Mouse (Mus musculus): ENCODE data around the gene Gdf7.

The Gdf7 gene

DNA sequence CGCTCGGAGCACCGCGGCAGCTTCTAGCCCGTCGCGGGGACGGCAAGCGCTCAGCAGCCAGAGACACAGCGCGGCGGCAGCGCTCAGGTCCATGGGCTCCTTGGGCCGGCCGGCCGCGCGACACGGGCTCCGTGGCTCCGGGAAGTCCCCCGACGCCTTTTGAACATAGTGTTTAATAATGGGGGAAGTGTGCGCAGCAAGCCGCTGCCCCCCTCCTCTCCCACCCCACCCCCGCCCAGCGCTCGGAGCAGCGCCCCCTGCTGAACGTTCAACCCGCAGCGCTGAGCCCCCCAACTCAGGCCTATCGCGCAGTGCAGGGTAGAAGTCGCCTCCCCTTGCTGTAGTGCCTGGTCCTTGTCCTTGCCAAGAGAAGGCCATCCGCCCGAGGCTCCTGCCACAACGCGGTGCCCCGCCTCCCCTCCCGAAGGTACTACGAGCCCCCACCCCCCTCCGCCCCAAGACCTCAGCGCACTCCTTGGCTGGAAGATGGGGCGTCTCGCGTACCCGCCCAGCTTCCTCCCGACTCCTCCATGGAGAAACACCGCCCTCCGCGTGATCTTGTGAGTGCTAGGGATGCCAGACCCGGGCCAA is at the start of gene Gdf7:
TSS of gene Gdf7 (minus strand) at position 114 of the 591 bp plus-strand sequence.
- DNase-seq (ENCODE audit: low spot score), result no peak

DNA sequence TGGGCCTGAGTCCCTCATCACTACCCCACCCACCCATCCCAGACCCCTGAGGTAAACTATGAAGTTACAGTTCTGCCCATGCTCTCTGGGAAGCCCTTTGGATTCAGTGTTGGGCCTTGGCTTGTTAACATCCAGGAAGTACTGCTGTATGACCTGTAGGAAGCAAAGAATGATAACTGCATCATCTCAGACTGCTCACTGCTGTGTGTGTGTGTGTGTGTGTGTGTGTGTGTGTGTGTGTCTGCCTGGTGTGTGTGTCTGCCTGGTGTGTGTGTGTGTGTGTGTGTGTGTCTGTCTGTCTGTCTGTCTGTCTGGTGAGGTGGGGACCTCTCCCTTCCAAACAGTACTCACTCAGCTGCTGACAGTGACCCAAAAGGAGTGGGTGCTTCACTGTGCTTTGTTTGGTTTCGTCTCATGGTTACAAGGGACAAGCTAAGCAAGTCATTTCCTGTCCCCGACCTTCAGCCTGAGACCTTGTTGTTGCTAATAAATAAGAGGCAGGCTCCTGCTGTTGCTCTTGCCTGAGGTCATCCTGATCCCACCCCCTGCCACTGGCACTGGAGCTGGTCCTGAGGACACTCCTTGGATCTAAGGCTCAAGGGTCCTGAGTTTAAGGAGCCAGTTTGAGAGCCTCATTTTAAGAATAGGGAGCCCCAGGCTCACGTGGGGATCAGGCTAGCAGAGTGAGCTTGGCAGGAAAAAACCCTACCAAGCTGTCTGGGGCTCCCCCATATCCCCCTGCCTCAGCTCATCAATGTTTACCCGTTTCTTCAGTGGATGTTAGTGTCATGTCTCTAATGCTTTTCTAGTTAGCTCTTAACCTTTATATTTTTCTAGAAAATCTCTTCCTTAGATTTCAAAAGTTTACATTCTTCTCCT is 49.5 kb upstream of the Gdf7 start:
- DNase-seq (ENCODE audit: low spot score), result no peak

DNA sequence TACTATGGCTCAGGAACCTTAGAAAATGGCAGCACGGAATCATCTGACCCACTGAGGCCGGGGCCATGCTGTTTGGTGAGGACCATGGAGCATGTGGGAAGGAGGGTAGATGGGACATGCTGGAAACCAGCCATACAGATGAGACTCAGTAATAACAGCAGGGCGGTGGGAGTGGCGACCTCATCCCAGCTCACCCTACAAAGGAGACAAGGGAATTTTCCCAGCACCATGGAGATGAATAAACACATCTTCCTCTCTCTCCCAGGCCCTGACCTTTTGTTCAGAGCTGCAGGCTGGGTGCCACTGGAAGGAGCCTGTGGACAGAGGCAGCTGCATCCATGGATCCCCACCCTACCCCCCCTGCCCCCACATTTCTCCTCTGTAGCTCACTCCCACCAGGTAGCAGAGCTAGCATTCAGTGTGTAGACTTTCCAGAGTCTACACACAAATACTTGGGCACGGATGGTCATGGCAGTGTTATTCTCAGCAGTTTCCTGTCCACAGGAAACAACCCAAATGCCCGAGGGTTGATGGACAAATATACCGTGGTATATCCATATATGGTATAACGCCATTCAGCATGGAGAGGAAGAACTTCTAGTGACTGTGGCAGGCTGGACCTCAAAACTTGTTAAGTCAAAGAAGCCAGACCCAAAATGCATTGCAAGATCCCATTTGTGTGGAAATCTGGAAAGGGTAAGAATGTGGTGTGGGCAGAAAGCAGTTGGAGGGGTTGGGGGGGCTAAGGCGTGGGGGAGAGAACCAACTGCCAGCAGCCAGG is 47.2 kb upstream of the Gdf7 start:
- DNase-seq (ENCODE audit: low spot score), result no peak

DNA sequence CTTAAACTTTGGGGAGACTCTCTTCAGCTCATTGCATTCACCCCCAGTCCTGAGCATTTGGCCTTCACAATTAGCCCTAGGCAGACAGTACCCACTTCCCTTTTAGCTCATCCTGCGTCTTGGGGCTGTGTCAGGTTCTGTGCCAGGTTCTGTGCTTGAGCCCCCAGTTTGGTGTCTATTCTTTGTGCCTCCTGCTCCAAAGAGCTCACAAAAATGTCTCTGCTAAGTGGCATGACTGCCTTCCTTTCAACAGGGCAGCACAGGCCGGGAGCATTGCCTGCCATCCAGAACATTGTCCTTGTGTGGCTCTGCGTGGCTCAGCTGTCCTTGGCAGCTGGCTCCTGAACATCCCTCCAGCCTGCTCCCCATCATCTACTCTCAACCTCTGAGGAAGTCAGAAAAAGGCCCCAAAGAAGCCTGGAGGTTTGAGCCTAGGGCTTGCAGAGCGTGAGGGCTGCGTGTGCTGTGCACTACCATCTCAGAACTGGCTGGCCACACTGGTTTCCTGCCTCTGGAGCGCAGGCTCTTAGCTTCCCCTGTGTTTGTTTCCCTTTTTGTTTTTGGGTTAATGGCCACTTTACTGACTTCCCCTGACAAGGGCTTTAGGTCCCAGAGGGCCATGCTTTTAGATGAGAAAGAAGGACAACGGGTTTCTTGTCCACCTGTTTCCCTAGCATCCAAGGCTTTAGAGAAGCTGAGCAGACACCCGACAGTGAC is 46.1 kb upstream of the Gdf7 start:
- no peak for DNase-seq (ENCODE audit: low spot score)

DNA sequence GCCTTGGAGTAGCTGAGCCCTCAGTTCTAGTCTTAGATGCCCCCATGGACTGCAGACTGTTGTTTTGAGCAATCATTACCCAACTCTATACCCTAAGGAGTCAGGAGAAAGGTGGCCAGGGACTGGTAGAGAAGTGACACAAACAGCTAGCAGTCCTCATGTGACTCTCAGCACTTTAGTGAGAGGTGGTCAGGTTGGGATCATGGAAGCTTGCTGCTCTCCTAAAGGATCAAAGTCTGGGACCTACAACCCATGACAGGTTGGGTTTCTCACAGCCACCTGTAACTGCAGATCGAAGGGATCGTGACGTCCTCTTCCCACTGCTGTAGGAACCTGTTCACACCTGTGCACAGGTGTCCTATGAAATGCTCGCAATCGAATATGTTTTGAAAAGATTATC is 43.8 kb upstream of the Gdf7 start:
- no peak for DNase-seq (ENCODE audit: low spot score)

DNA sequence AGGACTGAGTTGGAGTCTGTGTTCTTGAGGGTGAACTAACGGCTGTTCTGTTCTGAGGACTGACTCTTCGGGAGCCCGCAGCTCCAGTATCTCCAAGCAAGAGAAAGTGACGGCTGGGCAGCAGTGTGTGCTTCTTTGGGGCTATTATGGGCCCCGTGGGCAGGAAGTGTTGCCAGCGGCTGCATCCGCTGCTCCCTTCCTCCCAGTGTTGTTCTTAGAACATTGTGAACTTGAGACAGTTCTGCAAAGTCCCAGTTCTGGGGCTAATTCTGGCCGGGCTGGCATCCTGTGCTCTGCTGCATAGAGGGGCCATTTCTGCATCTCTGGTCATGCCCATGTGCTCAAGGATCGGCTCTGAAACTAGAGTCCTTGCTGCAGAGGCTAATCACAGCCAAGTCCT is 43.1 kb upstream of the Gdf7 start:
- no peak for DNase-seq (ENCODE audit: low spot score)

DNA sequence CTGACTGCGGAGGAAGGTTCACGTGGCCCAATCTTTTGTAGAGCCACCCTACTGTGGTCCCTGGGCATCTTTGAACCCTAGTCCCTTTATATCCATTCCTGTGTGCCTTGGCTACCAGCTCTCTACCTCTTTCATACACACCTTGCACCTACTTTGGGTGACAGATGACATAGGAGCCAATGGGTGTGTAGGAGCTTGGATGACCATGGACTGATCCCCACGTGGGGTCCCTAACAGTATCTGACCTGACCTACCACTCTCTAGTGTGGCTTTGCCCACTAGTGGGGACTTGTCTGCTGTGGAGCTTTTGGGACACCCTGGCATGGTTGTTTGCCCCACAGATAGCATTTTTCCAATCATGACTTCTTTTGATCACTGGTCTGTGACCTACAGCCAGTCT is 41.6 kb upstream of the Gdf7 start:
- no peak for DNase-seq (ENCODE audit: low spot score)

DNA sequence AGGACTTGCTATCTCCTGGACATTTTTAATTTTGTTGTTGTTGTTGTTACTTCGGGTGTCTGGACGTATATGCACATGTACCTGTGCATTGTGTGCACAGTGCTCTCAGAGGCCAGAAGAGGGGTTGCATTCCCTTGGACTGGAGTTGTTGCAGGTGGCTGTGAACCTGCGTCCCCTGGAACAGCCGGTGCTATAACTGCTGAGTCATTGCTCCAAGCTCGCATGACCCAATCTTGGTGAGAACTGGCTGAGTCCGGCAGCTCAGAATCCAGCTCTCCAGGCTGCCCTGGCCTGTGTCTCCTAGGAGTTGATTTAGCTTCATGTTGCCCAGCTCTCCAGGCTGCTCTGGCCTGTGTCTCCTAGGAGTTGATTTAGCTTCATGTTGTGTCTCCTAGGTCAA is 39.3 kb upstream of the Gdf7 start:
- DNase-seq (ENCODE audit: low spot score), result no peak

DNA sequence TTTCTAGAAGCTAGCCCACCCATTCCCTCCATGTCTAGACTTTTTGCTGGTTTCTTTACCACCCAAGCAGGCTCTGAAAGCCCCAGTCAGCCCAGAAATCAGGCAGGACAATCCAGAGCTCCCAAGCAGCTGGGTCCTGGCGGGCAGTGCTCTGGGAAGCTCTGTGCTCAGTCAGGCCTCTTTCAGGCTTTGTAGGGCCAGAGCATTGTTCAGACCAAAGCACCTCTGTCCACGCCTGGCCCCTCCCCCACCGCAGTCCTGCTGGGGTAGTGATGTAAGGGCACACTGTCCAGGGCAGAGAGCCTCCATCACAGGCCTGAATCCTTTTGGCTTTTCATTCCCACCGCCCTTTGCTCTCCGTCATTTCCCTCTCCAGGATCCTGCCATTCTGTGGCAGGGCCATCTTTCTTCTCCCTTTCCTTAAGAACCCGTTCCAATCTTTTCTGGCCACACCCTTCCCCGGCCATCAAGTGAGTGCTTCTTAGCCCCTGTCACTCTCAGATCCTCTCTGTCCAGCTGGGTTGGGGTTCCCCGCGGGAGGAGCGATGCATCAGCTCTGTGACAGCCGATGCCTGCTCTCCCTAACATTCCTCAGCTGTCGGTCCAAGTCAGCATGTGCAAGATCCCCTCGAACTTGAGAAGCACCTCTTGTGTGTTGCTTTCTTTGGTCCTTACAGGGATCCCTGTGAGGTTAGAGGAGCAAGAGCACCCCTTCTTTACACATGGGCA is 38.0 kb upstream of the Gdf7 start:
- peak; percentile 42 for DNase-seq (ENCODE audit: low spot score)

DNA sequence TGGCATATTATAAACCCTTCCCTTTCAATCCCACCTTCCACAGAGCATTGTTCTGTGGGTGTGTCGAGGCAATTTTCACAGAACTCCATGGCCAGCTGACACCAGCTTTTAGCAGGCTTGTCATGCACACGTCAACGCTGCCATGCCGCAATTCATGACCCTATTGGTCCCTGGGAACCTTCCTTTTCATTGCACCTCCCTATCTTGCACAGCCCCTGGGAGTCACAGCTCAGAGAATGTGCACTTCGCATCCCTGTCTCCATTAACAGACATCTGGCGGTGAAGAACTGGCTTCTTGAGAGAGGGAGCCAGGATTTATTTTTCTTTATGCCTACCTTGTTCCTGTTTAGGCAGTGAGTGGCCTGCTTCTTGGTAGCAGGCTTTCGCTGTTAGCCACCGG is 37.2 kb upstream of the Gdf7 start:
- no peak for DNase-seq (ENCODE audit: low spot score)

DNA sequence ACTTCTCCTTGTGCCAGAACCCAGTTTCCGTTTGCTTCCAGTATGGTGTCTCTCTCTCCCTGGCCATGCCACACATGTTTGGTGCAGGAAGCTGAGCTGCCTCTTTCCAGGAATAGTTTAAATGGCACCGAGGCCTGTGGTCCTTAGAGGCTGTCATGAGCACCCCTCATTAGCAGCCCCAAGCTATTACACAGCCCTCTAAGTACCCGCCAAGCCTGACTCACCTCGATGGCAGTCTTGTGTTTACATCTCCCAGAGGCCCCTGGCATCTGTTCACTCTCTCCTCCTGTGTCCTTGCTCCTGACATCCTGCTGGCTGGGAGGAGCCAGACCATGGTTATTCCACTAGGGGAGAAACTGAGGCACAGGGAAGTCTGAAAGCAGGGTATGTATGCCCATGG is 36.7 kb upstream of the Gdf7 start:
- no peak for DNase-seq (ENCODE audit: low spot score)

DNA sequence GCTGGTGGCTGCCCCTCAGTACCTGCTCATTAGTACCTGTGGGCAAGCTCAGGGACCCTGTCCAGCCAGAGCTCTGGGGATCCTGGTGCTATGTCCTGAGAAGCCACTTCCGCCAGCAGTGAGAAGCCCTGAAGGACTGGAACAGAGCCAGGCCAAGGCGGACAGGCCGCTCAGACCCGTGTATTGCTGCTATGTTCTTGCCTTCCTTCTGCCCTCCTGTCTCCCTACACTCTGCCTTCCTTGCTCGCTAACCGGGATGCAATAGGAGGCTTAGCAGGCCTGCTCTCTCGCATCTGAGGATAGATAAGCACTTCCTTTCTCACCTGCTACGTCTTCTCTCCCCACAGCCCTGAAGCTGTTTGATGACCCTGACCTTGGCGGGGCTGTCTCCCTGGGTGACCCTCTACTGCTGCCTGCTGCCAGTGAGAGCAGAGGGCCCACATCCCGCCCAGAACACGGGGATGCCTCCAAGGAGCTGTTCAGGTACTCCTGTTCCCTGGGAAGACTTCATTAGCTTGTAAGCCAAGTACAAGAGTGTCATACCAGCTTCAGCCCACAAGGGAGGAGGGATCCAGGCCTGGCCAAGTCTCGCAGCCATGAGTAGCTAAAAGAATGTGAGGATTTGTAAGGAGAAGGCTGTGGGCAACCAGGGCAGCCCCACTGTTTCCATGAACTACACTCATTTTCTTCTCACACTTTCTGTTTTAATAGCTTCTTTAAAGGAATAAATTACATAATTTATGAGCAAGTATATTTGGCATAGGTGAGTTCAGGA is 35.7 kb upstream of the Gdf7 start:
- no peak for DNase-seq (ENCODE audit: low spot score)

DNA sequence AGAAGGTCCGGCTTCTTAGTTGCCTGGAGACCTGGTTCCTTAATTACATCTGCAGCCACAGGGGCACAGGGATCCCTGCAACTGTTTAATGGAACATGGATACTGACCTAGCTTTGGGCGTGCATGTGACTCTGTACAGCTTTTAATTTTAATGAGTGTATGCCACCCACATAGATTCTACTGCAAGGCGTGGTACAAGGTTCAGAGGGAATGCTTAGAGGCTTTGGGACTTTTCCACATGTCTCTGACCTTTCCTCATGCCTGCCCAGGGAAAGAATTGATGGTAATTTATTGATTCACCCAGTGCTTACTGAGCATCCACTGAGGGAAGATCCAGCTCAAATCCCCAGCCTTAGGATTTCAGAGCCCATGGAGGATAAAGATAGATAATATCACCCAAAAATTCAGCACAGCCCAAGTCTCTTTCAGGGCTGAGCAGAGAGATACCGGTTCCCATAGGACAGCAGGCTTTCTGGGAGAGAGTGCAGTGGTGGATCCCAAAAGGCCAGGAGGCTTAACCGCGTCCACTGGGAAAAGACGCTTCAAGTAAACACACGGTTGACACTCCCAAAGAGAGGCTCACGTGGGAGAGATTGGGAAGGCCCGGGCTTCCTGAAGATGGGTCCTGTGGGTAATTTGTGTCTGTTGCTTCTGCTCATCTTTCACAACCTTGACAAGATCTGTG is 35.0 kb upstream of the Gdf7 start:
- no peak for DNase-seq (ENCODE audit: low spot score)

DNA sequence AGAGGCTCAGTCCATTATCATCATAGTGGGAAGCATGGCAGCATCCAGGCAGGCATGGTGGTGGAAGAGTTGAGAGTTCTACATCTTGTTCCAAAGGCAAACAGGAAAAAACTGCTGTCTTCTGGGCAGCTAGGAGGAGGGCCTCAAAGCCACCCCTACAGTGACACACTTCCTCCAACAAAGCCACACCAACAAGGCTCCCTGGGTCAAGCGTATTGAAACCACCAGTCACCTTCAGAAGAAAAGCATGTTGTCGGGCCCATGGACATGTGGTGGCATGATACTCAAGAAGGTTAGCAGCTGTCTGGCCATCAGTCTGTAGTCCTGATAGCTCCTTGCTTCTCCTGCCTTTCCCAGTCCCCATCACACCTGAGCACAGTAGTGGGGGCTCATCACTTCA is 33.7 kb upstream of the Gdf7 start:
- no peak for DNase-seq (ENCODE audit: low spot score)

DNA sequence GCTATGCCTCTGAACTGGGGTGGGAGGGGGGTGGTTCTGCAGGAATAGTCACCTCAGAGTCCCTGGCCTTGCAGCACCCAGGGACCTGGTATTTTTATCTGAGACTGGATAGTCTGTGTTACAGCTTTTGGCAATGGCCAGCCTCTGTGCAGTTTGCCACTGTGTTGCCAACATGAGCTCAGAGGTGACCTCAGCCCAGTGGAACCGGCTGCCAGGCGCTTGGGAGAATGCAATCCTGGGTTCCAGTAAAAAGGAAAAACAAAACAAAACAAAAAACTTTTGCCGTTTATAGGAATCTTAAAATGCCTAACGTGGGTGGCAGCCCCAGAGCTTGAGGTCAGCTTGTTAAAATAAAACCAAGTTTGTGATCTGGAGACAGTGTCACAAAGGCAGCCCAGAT is 32.5 kb upstream of the Gdf7 start:
- no peak for DNase-seq (ENCODE audit: low spot score)

DNA sequence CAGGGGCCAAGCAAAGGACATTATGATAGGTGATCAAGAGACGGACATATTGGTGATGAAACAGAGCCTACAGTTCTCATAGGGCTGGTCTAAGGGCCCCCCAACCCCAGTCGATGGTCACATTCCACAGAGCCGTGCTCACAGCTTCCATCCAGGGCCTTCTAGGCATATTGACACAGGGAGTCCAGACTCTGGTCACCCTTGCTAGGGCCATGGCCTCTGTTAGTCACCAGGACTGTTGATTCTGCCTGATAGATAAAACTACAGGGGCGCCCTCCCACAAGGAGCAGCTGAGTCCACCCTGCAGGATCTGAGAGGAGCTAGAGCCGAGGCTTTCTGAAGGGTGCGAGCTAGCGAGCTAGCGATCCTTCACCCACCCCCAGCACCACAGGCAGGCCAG is 31.9 kb upstream of the Gdf7 start:
- DNase-seq (ENCODE audit: low spot score), result no peak

DNA sequence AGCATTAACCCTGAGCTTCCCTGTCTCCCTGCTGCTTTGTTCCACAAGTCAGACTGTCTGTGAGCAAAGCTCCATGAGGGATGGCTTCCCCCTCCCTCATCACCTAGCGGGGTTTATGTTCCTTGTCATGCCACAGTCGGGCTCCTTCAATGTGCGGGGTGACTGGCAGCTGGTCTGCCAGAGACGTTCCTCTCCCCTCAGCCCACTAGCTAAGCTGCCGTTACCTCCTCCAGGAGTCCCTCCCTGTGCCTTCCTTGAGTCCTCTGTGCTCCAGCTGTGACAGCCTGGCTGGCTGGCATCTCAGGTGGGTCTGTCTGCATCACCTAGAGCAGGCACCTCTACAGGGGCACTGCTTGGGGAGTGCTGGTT is 30.4 kb upstream of the Gdf7 start:
- DNase-seq (ENCODE audit: low spot score), result no peak

DNA sequence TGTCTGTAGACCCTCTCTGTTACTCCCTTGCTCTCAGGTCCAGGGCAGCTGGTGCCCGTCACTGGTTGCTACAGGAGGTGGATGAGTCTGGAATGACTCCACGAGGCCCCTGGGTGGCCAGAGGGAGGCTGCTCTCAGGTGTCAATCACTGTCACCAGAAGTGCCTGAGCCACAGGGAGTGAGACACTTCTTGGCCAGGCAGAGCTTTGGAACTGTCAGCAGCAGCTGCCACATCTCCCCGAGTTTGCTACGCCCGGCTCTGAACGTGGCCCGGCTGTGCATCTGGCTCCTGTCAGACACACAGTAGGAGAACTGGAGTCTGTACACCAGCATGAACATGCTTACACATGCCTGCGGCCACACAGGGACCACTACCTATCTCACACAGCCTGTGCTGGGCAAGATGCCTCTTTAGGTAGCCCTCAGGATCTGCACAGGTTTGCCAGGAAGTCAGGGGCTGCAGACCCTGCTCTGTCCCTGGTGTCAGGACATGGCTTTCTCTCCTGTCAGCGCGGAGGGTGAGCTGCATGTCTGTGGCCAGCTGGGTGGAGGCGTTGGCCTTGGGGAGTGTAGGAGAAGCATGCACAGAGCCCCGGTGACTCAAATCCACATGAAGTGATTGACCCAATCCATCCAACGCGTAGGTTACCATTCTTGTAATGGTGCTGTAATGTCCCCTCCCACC is 29.9 kb upstream of the Gdf7 start:
- DNase-seq (ENCODE audit: low spot score), result no peak

DNA sequence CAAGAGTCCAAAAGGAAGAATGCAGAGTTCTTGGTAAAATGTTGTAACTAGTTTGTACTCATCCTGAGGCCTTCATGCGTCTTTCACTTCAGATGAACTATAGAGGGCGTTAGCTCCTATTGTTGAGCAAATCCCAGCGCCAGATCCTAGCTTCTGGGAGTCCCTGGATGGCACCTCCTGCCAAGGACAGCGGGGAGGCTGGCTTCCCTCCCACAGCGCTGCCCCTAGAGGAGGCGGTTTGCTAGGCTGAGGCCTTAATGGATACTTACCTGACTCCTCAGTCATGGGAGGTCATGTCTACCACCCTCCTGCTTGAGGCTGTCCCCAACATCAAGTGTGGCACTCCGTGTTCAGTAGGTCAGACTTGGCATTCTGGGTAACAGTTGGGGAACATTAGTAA is 27.5 kb upstream of the Gdf7 start:
- no peak for DNase-seq (ENCODE audit: low spot score)

DNA sequence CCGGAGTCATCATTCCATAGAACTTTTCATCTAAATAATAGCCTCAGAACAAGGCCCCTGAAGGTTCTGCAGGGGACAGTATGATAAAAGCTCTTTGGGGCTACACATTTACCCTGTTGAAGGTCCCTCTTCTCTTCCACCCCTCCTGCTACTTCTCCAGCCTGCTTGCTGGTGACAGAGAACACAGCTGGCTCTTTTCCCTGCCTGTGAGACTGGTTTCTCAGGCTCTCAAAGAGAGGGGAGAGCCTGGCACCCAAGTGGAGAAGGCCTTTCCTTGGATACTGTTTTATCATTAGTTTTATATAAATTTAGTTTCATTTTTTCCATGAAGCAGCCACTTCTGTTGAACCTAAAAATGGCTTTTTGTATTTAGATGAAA is 25.9 kb upstream of the Gdf7 start:
- no peak for DNase-seq (ENCODE audit: low spot score)

All from retina, embryonic 14.5 days (tissue).